Mouse (Mus musculus): ENCODE data around the gene Nipal3.

Nipal3 gene

GRCm38 (mm10) chr4:135505794-135506193, 11.0 kb upstream of the Nipal3 start:
- DNase-seq (ENCODE audit: low read depth, low spot score) = no peak

GRCm38 (mm10) chr4:135501587-135501986, 6.7 kb upstream of the Nipal3 start:
- DNase-seq (ENCODE audit: low read depth, low spot score) = no peak

- DNase-seq (ENCODE audit: low read depth, low spot score) = no peak
Measured at GRCm38 (mm10) chr4:135499831-135500230, 5.0 kb upstream of the Nipal3 start.

GRCm38 (mm10) chr4:135498136-135498535, 3.3 kb upstream of the Nipal3 start:
- DNase-seq (ENCODE audit: low read depth, low spot score) = no peak

- peak; percentile 27 for DNase-seq (ENCODE audit: low read depth, low spot score)
Measured at GRCm38 (mm10) chr4:135495810-135496209, 972 bp upstream of the Nipal3 start.

- no peak for DNase-seq (ENCODE audit: low read depth, low spot score)
Measured at GRCm38 (mm10) chr4:135495397-135495791, 556 bp upstream of the Nipal3 start.

- DNase-seq (ENCODE audit: low read depth, low spot score) = peak; percentile 82
Measured at GRCm38 (mm10) chr4:135493691-135494520, 932 bp downstream of the Nipal3 start.

GRCm38 (mm10) chr4:135493271-135493670, 1.6 kb downstream of the Nipal3 start:
- no peak for DNase-seq (ENCODE audit: low read depth, low spot score)

GRCm38 (mm10) chr4:135489256-135489655, 5.6 kb downstream of the Nipal3 start:
- no peak for DNase-seq (ENCODE audit: low read depth, low spot score)

- DNase-seq (ENCODE audit: low read depth, low spot score) = peak; percentile 85
Measured at GRCm38 (mm10) chr4:135486352-135486751, 8.5 kb downstream of the Nipal3 start.

- DNase-seq (ENCODE audit: low read depth, low spot score) = no peak
Measured at GRCm38 (mm10) chr4:135485086-135485485, 9.8 kb downstream of the Nipal3 start.

- no peak for DNase-seq (ENCODE audit: low read depth, low spot score)
Measured at GRCm38 (mm10) chr4:135480370-135480769, 14.5 kb downstream of the Nipal3 start.

- DNase-seq (ENCODE audit: low read depth, low spot score) = no peak
Measured at GRCm38 (mm10) chr4:135477851-135478250, 17.0 kb downstream of the Nipal3 start.

- no peak for DNase-seq (ENCODE audit: low read depth, low spot score)
Measured at GRCm38 (mm10) chr4:135463406-135463805, 31.4 kb downstream of the Nipal3 start.

GRCm38 (mm10) chr4:135453572-135453971, 41.3 kb downstream of the Nipal3 start:
- peak; percentile 61 for DNase-seq (ENCODE audit: low read depth, low spot score)

- no peak for DNase-seq (ENCODE audit: low read depth, low spot score)
Measured at GRCm38 (mm10) chr4:135453164-135453563, 41.7 kb downstream of the Nipal3 start.

- no peak for DNase-seq (ENCODE audit: low read depth, low spot score)
Measured at GRCm38 (mm10) chr4:135451360-135452015, 43.4 kb downstream of the Nipal3 start.

- DNase-seq (ENCODE audit: low read depth, low spot score) = no peak
Measured at GRCm38 (mm10) chr4:135442473-135442872, 52.4 kb downstream of the Nipal3 start.

- peak; percentile 51 for DNase-seq (ENCODE audit: low read depth, low spot score)
Measured at GRCm38 (mm10) chr4:135439904-135440522, 54.8 kb downstream of the Nipal3 start.

- peak; percentile 33 for DNase-seq (ENCODE audit: low read depth, low spot score)
Measured at GRCm38 (mm10) chr4:135439188-135439647, 55.6 kb downstream of the Nipal3 start.

GRCm38 (mm10) chr4:135437924-135438323, 56.9 kb downstream of the Nipal3 start:
- DNase-seq (ENCODE audit: low read depth, low spot score) = no peak

- no peak for DNase-seq (ENCODE audit: low read depth, low spot score)
Measured at GRCm38 (mm10) chr4:135436291-135436690, 58.5 kb downstream of the Nipal3 start.
